Mouse (Mus musculus) heart, adult 2 months (tissue): Measurements from ENCODE around the gene Ascc1. TPM values are rescaled to one million over a fixed set of nuclear protein-coding genes. Genes with fewer than 3 reads are reported as not detected.

ENCODE experiments used
- DNase-seq, 2 experiments: peaks; one replicate each; pipeline ENCODE4 v3.0.0; 2021
- H3K27ac ChIP-seq: fragments of 200-600 bp; 2 replicates; pipeline ENCODE4 v1.8.1; 2022
- H3K27me3 ChIP-seq: fragments of 200-500 bp; 2 replicates; pipeline ENCODE4 v1.6.1; 2012; ENCODE audit warnings: mild to moderate bottlenecking, low read length, inconsistent platforms, mixed read lengths; ENCODE audit not compliant: control insufficient read depth, insufficient read depth
- H3K36me3 ChIP-seq: fragments of 200-500 bp; 2 replicates; pipeline ENCODE4 v1.6.1; 2012; ENCODE audit warnings: low read length, inconsistent platforms; ENCODE audit not compliant: control insufficient read depth, insufficient read depth
- H3K4me1 ChIP-seq: fragments of 200-500 bp; 2 replicates; pipeline ENCODE4 v1.6.1; 2011; ENCODE audit warnings: low read length; ENCODE audit not compliant: control insufficient read depth, insufficient read depth
- H3K4me3 ChIP-seq: fragments of 200-600 bp; 2 replicates; pipeline ENCODE4 v1.8.1; 2022
- H3K79me2 ChIP-seq: fragments of 200-500 bp; replicated peaks from 2 replicates; pipeline ENCODE4 v1.6.1; 2012; ENCODE audit warnings: mild to moderate bottlenecking, inconsistent platforms, low read length, moderate library complexity, mixed read lengths; ENCODE audit not compliant: control insufficient read depth, insufficient read depth
- H3K9ac ChIP-seq: fragments of 200-500 bp; 2 replicates; pipeline ENCODE4 v1.6.1; 2012; ENCODE audit warnings: low read depth, mild to moderate bottlenecking, control low read depth, inconsistent platforms, low read length, mixed read lengths
- CTCF ChIP-seq: fragments of 200-600 bp; IDR thresholded peaks from 2 replicates; pipeline ENCODE4 v1.8.1; 2022; ENCODE audit warnings: antibody characterized with exemption, mild to moderate bottlenecking, moderate library complexity
- EP300 ChIP-seq: fragments of 200-500 bp; IDR thresholded peaks from 2 replicates; pipeline ENCODE4 v1.6.1; 2011; ENCODE audit warnings: low read depth, low read length, control low read depth; ENCODE audit not compliant: insufficient read depth
- POLR2A ChIP-seq: fragments of 200-500 bp; IDR thresholded peaks from 2 replicates; pipeline ENCODE4 v1.6.1; 2011; ENCODE audit warnings: mild to moderate bottlenecking, low read depth, low read length, control low read depth; ENCODE audit not compliant: insufficient read depth
- WGBS: fragments of 180-500 bp; shearing (Covaris S2); methylation state at CpG from one replicate; pipeline ENCODE4 v1.1.7; 2018; 5-methylcytosine and 5-hydroxymethylcytosine counted together
- intact Hi-C: fragments of 180-260 bp; cut with DNase I; formaldehyde crosslinking; loops from one replicate; pipeline ENCODE4 v1.15.1; 2025
- polyA plus RNA-seq: library from polyadenylated mRNA; depleted of rRNA; stranded (reverse); fragments of >200 nt; gene quantifications from 2 replicates; pipeline ENCODE4 v1.2.3, GENCODE M21; 2012
- total RNA-seq, 2 experiments: library from RNA; stranded (reverse); gene quantifications; 2 replicates each; pipeline ENCODE4 v1.2.3; 2021

The Ascc1 gene
- total and polyA plus RNA-seq, 3 experiments = 20.5 to 24.1 (median 22.5) TPM

- no peak overlapping the region for H3K4me3 ChIP-seq
- no peak overlapping the region for H3K27ac ChIP-seq
- peaks cover 7% of the 10 kb centered on the region; the same call in 1 of the 2 replicates for H3K36me3 ChIP-seq
- peak; percentile 60 to 62 for DNase-seq
- no peaks in the 10 kb centered on the region for H3K79me2 ChIP-seq
- H3K9ac ChIP-seq = no peak overlapping the region
- WGBS = 33% methylated on average over 5 of the region's 5 CpGs
- peaks cover 28% of the 10 kb centered on the region for H3K4me1 ChIP-seq
- intact Hi-C loops = no loop called here
- H3K27me3 ChIP-seq = no peaks in the 10 kb centered on the region
- TF ChIP-seq CTCF (no peak), EP300 (0 out of 2 replicates have a peak, but pooled peaks have one; percentile 24), POLR2A (no peak)
These were observed 75.9 kb downstream of the Ascc1 start for GRCm38 (mm10) chr10:60078561-60078917.

DNA sequence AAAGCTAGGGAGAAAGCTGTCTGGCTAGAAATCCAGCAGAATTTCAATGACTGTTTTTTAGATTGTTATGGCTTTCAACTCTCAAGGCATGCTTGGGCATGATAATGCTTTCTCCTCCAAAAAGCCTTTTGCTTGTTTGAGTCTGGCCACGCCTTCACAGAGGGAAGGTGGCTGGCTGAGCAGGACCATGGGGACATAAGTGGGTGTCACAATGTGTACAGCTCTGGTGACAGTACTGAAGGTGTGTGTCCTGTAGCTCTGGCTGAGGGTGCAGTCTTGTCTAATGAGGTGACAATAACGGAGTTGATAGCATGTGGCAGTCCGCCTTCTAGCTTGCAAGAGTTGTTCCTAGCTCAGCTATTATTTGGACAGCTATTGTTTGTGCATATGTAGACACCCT, 77.6 kb downstream of the Ascc1 start:
- Histone ChIP-seq H3K9ac (no peak overlapping the region), H3K79me2 (no peaks in the 10 kb centered on the region), H3K4me1 (peaks cover 28% of the 10 kb centered on the region), H3K27me3 (no peaks in the 10 kb centered on the region), H3K36me3 (peaks cover 7% of the 10 kb centered on the region; the same call in 1 of the 2 replicates), H3K4me3 (no peak overlapping the region), H3K27ac (peak overlapping the region; percentile 72)
- TF ChIP-seq EP300 (peak; percentile 56; the same call in 1 of the 2 replicates), POLR2A (no peak), CTCF (no peak)
- 60% methylated on average over 3 of the region's 3 CpGs for WGBS
- peak; percentile 30 to 36 for DNase-seq
- intact Hi-C loops = no loop called here

GRCm38 (mm10) chr10:60080601-60080981, 78.0 kb downstream of the Ascc1 start:
- H3K27me3 ChIP-seq = no peaks in the 10 kb centered on the region
- TF ChIP-seq CTCF (no peak), POLR2A (no peak), EP300 (no peak)
- H3K4me1 ChIP-seq = peaks cover 28% of the 10 kb centered on the region
- H3K9ac ChIP-seq = no peak overlapping the region
- no peak for DNase-seq
- intact Hi-C loops = no loop called here
- H3K27ac ChIP-seq = peak overlapping the region; percentile 72
- WGBS = 17% methylated on average over 5 of the region's 5 CpGs
- H3K36me3 ChIP-seq = peaks cover 7% of the 10 kb centered on the region; the same call in 1 of the 2 replicates
- H3K79me2 ChIP-seq = no peaks in the 10 kb centered on the region
- no peak overlapping the region for H3K4me3 ChIP-seq

GRCm38 (mm10) chr10:60080982-60081825, 78.6 kb downstream of the Ascc1 start:
- 35% methylated on average over 21 of the region's 21 CpGs for WGBS
- Histone ChIP-seq H3K4me3 (peak overlapping the region; percentile 18; the same call in 1 of the 2 replicates), H3K79me2 (no peaks in the 10 kb centered on the region), H3K9ac (peak overlapping the region; percentile 25; the same call in 1 of the 2 replicates), H3K27ac (peak overlapping the region; percentile 72), H3K36me3 (peaks cover 7% of the 10 kb centered on the region; the same call in 1 of the 2 replicates), H3K4me1 (peaks cover 28% of the 10 kb centered on the region), H3K27me3 (no peaks in the 10 kb centered on the region)
- intact Hi-C loops = no loop called here
- TF ChIP-seq POLR2A (0 out of 2 replicates have a peak, but pooled peaks have one; percentile 46), CTCF (no peak), EP300 (no peak)
- DNase-seq = peak; percentile 50 to 61

DNA sequence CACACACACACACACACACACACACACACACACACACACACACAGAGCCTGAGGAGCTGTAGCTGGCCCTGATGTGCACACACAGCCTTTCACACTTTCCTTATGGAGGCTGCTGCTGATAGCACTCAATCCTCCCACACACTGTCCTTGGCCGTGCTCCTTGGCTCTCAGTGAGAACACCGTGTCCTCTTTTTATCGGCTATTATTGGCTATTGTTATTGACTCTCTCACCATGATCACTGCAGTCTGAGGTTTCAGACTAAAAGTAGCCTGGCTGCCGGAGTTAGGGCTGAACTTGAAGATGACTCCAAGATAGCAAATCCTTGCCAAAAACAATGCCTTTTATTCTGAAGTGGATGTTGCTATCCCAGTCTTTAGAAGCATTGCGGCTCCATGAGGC, 79.3 kb downstream of the Ascc1 start:
- peaks cover 7% of the 10 kb centered on the region; the same call in 1 of the 2 replicates for H3K36me3 ChIP-seq
- no peaks in the 10 kb centered on the region for H3K79me2 ChIP-seq
- peak; percentile 79 to 87 for DNase-seq
- peaks cover 28% of the 10 kb centered on the region for H3K4me1 ChIP-seq
- 9% methylated on average over 5 of the region's 5 CpGs for WGBS
- H3K4me3 ChIP-seq = no peak overlapping the region
- peak overlapping the region; percentile 83 for H3K27ac ChIP-seq
- intact Hi-C loops = no loop called here
- TF ChIP-seq EP300 = peak; percentile 99
- no peak for TF ChIP-seq CTCF
- TF ChIP-seq POLR2A = peak; percentile 49
- no peak overlapping the region for H3K9ac ChIP-seq
- no peaks in the 10 kb centered on the region for H3K27me3 ChIP-seq

- no peak overlapping the region for H3K27ac ChIP-seq
- H3K4me1 ChIP-seq = peaks cover 22% of the 10 kb centered on the region
- 68% methylated on average over 4 of the region's 4 CpGs for WGBS
- intact Hi-C loops = no loop called here
- H3K36me3 ChIP-seq = peaks cover 7% of the 10 kb centered on the region; the same call in 1 of the 2 replicates
- no peak for TF ChIP-seq POLR2A
- TF ChIP-seq CTCF = no peak
- no peak for TF ChIP-seq EP300
- no peak overlapping the region for H3K4me3 ChIP-seq
- H3K79me2 ChIP-seq = no peaks in the 10 kb centered on the region
- H3K27me3 ChIP-seq = no peaks in the 10 kb centered on the region
- peak in 1 of 2 experiments; percentile 29 for DNase-seq
- H3K9ac ChIP-seq = no peak overlapping the region
These were observed 81.5 kb downstream of the Ascc1 start for GRCm38 (mm10) chr10:60084065-60084464.
